Mouse (Mus musculus) forebrain, embryonic 10.5 days (tissue): Measurements from ENCODE around the gene Slc9a8. TPM values are rescaled to one million over a fixed set of nuclear protein-coding genes. Genes with fewer than 3 reads are reported as not detected.
A peak's percentile ranks its signal among the peaks of the same experiment; 100 is the strongest.

Experiments used
- DNase-seq: peaks from one replicate; pipeline ENCODE4 v3.0.0-alpha.2; 2017; ENCODE audit warnings: low spot score; ENCODE audit errors: extremely low spot score
- H3K27ac ChIP-seq: fragments of 300-500 bp; sonication (generic); 2 replicates; pipeline ENCODE4 v1.5.1; 2016; ENCODE audit warnings: mild to moderate bottlenecking
- H3K27me3 ChIP-seq: fragments of 300-500 bp; sonication (generic); 2 replicates; pipeline ENCODE4 v1.6.1; 2016; ENCODE audit warnings: mild to moderate bottlenecking; ENCODE audit not compliant: poor library complexity, severe bottlenecking
- H3K36me3 ChIP-seq: fragments of 300-500 bp; sonication (generic); replicated peaks from 2 replicates; pipeline ENCODE4 v1.6.1; 2016; ENCODE audit warnings: mild to moderate bottlenecking, moderate library complexity
- H3K4me1 ChIP-seq: fragments of 300-500 bp; sonication (generic); 2 replicates; pipeline ENCODE4 v1.6.1; 2016
- H3K4me3 ChIP-seq: fragments of 300-500 bp; sonication (generic); 2 replicates; pipeline ENCODE4 v1.5.1; 2016; ENCODE audit warnings: mild to moderate bottlenecking, moderate library complexity
- H3K9me3 ChIP-seq: fragments of 300-500 bp; sonication (generic); 2 replicates; pipeline ENCODE4 v1.6.1; 2016; ENCODE audit warnings: mild to moderate bottlenecking, moderate library complexity
- WGBS: fragments of 180-500 bp; shearing (Covaris S2); methylation state at CpG from one replicate; pipeline ENCODE4 v1.1.7; 2016; 5-methylcytosine and 5-hydroxymethylcytosine counted together
- polyA plus RNA-seq: library from polyadenylated mRNA; unstranded; fragments of >200 nt; fragmentation: Nextera tagmentation; extraction: Ambion mirVana; gene quantifications from 2 replicates; pipeline ENCODE4 v1.2.1, GENCODE M21; 2016

Gene Slc9a8
- polyA plus RNA-seq, 1 experiment from 2014 or later, result 24.4 TPM

DNA sequence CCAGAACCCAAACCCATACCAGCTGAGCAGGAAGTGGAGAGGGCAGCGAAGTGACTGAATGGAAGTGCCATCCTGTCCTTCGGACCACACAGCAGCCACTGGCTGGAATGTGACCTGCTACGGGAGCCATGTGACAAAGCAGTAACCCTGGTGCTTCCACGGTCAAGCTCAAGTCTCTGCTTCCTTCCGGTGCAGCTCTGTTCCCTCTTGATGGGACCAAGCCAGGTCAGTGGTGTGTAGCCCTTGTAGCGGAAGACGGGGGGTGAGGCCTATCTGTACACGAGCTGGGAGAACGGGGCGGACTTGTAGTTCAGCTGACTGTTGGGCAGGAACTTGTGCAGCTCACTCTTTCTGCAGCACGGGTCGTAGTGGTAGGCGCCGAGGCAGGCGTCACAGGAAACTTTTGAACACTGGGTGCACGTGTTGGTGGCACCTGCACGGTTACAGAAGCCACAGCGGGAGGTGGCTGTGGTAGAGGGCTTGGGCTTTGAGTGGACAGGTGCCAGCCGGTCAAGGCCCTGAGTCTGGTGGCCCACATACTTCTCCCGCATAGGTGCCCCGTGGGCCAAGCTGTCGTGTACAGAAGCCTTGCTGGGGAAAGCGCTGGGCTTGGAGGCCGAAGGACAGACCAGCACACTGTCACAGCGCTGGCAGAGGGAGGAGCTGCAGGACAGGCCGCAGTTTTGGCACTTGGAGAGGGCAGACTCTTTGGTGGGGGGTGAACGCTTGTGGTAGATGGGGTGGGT is 61.7 kb downstream of the Slc9a8 start:
- H3K9me3 ChIP-seq, result no peaks in the 10 kb centered on the region
- no peaks in the 10 kb centered on the region for H3K27me3 ChIP-seq
- no peak overlapping the region for H3K27ac ChIP-seq
- H3K4me1 ChIP-seq, result no peaks in the 10 kb centered on the region
- peaks cover 63% of the 10 kb centered on the region for H3K36me3 ChIP-seq
- no peak overlapping the region for H3K4me3 ChIP-seq
- DNase-seq, result no peak
- 94% methylated on average over 27 of the region's 27 CpGs for WGBS

DNA sequence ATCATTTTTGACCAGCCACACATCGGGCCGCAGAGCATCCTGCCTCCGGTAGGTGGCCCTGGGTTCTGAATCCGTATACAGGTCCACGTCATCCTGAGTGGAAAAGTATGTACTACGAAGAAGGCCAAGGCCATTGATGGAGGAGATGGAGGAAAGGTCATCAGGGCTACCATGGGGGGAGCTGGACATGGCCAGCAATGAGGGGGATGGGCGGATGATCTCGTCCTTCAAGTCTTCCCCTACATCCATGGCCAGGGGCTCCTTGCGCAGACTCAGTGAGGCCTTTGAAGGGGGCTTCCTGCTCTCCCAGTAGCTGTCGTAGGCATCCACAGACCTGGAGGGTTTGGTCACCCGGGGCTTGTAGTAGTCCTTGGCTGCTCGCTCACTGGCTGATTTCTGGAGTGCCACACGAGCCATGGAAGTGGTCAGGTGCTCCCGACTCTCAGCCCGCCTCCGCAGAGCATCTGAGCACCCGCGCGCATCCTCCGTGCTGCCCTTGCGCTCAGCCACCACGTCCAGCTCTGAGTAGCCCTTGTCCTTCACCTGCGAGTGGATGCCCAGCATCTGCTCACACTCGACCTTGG is 62.4 kb downstream of the Slc9a8 start:
- no peak overlapping the region for H3K4me3 ChIP-seq
- H3K27ac ChIP-seq, result no peak overlapping the region
- no peaks in the 10 kb centered on the region for H3K4me1 ChIP-seq
- H3K9me3 ChIP-seq, result no peaks in the 10 kb centered on the region
- 95% methylated on average over 24 of the region's 24 CpGs for WGBS
- peaks cover 69% of the 10 kb centered on the region for H3K36me3 ChIP-seq
- no peak for DNase-seq
- no peaks in the 10 kb centered on the region for H3K27me3 ChIP-seq

DNA sequence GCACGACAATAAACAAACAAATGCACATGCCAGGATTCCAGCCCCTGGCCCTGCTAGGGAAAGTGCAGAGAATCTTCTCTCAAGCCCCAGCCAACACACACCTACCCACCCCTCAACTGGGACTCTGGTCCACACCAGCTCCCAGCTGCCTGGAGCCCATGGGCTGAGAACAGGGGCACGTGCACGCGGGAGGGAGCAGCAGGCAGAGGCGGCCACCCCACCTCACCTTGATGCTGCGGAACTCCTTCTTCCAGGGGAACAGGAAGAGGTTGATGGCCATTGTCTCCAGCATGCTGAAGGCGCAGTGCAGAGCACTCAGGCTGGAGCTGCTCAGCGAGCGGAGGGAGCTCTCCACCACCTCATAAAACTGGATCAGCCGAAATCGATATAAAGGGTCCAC is 63.4 kb downstream of the Slc9a8 start:
- H3K27ac ChIP-seq, result no peak overlapping the region
- DNase-seq, result no peak
- H3K4me1 ChIP-seq, result no peaks in the 10 kb centered on the region
- H3K27me3 ChIP-seq, result no peaks in the 10 kb centered on the region
- H3K4me3 ChIP-seq, result no peak overlapping the region
- 94% methylated on average over 11 of the region's 11 CpGs for WGBS
- H3K9me3 ChIP-seq, result no peaks in the 10 kb centered on the region
- H3K36me3 ChIP-seq, result peaks cover 69% of the 10 kb centered on the region

DNA sequence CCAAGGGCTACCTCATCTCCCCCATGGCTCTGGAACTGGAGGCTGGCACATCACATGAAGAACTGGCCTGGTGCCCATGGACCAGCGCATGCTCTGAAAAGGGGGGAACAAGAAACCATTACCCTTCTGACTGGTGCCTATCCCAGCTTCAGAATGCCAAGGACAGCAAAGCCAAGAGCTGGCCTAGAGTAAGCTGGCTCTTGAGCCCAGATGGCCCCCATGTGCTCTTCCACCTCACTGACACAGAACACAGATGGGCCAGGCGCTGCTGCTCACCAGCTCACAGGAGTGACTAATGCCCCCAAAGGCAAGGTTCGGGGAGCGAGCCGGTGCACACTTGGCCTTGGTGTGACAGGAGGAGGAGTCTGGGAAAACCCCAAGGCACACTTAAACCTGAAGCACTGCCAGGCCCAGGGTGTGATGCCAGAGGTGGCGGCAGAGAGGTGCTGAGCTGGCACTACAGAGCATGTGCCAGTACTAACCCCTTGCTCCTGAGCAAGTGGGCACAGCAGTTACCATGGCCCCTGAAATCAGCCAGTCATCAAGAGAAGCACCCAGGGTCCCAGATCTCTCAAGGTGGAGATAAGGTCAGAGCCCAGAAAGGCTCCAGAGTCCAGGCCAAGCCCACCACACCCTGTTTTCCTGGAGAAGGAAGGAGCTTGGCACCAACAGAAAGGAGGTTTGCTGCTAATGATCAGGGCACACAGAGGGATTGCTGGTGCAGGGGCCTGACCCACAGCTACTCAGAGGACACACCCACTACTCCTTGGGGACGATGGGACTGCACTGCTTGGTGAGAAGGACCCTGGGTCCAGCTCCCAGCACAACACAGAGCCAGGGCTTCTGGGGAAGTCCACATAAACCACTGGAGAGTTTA is 64.2 kb downstream of the Slc9a8 start:
- WGBS, result 94% methylated on average over 7 of the region's 7 CpGs
- H3K36me3 ChIP-seq, result peaks cover 64% of the 10 kb centered on the region

DNA sequence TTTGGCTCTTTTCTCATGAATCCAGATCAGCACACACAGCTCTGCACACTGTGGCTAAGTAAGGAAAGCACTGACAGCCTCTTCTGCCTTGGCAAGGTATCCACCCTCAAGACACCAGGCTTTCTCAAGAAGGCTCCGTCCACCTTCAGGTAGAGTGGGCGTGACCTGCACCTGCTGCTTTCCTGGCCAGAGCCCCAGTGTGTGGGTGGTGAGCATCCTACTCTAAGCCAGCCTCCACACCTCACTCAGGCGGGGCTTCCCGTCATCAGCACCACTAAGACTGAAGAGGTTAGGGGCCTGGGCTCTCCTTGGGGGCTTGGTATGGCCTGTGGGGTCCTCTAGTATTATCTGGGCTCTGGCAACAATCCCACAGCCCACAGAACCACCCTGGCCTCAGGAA is 65.1 kb downstream of the Slc9a8 start:
- H3K4me1 ChIP-seq, result peaks cover 13% of the 10 kb centered on the region
- no peak for DNase-seq
- H3K4me3 ChIP-seq, result no peak overlapping the region
- H3K27me3 ChIP-seq, result no peaks in the 10 kb centered on the region
- no peaks in the 10 kb centered on the region for H3K9me3 ChIP-seq
- peaks cover 60% of the 10 kb centered on the region for H3K36me3 ChIP-seq
- no peak overlapping the region for H3K27ac ChIP-seq
- WGBS, result 88% methylated on average over 4 of the region's 4 CpGs

More for the DNA sequence above, 64.2 kb downstream of the Slc9a8 start:
- H3K4me3 ChIP-seq, result no peak overlapping the region
- no peak overlapping the region for H3K27ac ChIP-seq
- no peak for DNase-seq
- H3K9me3 ChIP-seq, result no peaks in the 10 kb centered on the region
- peaks cover 5% of the 10 kb centered on the region for H3K4me1 ChIP-seq
- H3K27me3 ChIP-seq, result no peaks in the 10 kb centered on the region

DNA sequence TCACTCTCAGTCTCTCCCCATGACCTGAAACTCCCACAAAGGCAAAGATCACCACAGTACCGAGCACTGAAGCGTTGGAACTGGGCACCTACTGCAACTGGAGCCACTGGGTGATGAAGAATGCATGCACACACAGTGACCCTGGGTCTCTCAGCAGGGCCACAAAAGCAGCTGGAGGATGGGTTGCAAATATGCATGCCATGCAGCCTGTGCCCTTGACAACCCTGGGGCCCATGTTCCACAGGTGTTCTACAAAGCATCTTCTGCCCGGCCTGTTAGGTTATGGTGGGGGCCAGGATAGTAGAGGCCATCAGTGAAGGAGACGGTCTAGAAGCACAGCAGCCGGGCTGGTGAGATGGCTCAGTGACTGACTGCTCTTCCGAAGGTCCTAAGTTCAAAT is 66.0 kb downstream of the Slc9a8 start:
- H3K4me1 ChIP-seq, result peaks cover 21% of the 10 kb centered on the region

DNA sequence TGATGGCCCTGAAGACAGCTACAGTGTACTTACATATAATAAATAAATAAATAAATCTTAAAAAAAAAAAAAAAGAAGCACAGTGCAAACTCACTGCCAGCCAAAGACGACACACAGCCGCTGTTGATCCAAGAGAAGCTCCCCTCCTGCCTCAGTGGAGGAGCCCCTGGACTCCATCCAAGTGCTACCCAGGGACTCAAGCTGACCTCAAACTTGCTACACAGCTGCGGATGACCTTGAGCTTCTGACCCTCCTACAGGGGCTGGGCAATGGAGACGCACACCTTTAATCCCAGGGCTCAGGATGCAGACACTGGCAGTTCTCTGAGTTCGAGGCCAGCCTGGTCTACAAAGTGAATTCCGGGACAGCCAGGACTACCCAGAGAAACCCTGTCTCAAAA is 66.5 kb downstream of the Slc9a8 start:
- Histone ChIP-seq H3K4me3 (no peak overlapping the region), H3K4me1 (peaks cover 21% of the 10 kb centered on the region), H3K27ac (no peak overlapping the region), H3K9me3 (no peaks in the 10 kb centered on the region), H3K36me3 (peaks cover 49% of the 10 kb centered on the region), H3K27me3 (no peaks in the 10 kb centered on the region)
- WGBS, result 93% methylated on average over 6 of the region's 6 CpGs
- no peak for DNase-seq

More for the DNA sequence above, 66.0 kb downstream of the Slc9a8 start:
- 92% methylated on average over 6 of the region's 6 CpGs for WGBS
- H3K4me3 ChIP-seq, result no peak overlapping the region
- peaks cover 53% of the 10 kb centered on the region for H3K36me3 ChIP-seq
- H3K27me3 ChIP-seq, result no peaks in the 10 kb centered on the region
- no peak for DNase-seq
- H3K9me3 ChIP-seq, result no peaks in the 10 kb centered on the region
- no peak overlapping the region for H3K27ac ChIP-seq

DNA sequence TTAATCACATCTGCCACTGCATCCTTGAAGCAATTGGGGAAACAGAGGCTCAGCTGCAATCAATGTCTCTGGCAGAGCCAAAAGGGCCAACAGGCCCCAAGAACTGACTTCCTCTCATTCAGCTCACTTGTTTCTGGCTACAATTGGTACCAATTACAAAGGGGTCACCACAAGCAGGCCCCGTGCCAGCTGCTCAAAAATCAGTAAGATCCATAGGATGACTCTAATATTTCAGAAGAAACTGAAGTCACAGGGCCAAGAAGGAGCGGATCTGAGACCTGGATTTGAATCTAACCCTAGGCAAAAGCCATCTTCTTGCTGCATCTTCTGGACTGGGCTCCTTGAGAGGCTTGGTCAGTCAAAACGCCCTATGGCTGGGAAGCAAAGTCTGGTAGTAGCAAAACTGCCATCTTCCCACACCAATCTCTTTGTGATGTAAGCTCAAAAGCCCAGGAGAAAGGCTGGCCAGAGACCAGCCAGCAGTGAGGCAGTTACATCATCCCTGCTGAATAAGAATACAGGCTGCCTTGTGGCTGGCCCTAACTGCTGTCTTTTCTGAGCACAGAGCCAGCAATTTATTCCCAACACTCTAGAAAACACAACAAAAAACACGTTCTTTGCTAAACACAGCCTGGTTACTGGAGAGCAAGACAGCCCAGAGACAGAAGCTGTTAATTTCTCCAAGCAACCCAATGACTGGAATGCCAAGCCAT is 69.5 kb downstream of the Slc9a8 start:
- Histone ChIP-seq H3K27me3 (no peaks in the 10 kb centered on the region), H3K27ac (no peak overlapping the region), H3K4me1 (peaks cover 28% of the 10 kb centered on the region), H3K9me3 (no peaks in the 10 kb centered on the region), H3K36me3 (peaks cover 30% of the 10 kb centered on the region), H3K4me3 (peak overlapping the region; percentile 100)
- WGBS, result 78% methylated on average over 4 of the region's 4 CpGs
- DNase-seq, result no peak

DNA sequence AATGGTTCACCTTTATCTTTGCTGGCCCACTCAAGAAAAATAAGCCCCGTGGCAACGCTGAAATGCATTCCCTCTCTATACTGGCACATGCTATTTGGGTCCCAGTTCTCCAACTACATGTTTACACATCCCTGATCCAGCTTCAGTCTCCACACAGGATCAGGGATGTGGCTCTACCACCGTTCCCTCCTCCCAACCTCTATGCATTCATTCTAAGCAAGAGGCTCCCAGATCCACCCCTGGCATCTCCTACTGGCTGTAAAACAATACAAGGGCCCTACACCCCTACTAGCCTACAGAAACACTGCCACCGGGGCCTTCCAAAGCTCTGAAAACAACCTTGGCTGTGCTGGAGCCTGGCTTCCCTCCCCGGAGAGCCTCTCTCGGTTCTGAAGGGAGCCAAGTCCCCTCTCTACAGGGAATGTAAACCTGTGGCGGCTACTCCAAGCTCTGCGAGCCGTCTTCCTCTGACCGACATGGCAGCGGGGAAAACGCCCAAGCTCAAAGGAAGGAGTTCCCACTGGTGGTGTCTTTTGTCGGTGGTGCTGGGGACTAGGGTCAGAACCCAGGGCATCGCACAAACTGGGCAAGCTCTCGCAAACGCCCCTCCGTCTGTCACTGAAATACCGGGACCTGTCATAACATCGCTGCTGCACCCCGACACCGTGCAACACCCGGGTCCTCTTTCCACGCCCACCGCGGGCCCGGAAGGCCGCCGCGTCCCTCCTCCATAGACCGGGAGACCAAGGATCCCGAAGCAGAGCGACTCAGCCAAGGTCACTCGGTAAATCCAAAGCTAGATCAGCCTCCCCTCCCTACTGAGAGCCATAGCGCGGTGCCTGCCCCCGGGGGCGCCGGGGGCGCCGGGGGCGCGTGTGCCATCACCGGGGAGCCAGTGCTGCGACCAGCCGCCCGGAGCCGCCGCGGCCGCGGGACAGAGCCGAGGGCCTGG is 70.5 kb downstream of the Slc9a8 start, which contains the start of gene Rnf114:
Gene Rnf114 (plus strand): TSS at position 889 of the 952 bp plus-strand sequence.
- WGBS, result 5% methylated on average over 52 of the region's 52 CpGs
- Histone ChIP-seq H3K4me1 (peaks cover 28% of the 10 kb centered on the region), H3K4me3 (peak within 1 kb of the TSS; percentile 100), H3K27me3 (no peaks in the 10 kb centered on the region), H3K9me3 (no peaks in the 10 kb centered on the region), H3K27ac (peak within 1 kb of the TSS; percentile 98), H3K36me3 (peaks cover 27% of the 10 kb centered on the region)
- peak; percentile 36 for DNase-seq

DNA sequence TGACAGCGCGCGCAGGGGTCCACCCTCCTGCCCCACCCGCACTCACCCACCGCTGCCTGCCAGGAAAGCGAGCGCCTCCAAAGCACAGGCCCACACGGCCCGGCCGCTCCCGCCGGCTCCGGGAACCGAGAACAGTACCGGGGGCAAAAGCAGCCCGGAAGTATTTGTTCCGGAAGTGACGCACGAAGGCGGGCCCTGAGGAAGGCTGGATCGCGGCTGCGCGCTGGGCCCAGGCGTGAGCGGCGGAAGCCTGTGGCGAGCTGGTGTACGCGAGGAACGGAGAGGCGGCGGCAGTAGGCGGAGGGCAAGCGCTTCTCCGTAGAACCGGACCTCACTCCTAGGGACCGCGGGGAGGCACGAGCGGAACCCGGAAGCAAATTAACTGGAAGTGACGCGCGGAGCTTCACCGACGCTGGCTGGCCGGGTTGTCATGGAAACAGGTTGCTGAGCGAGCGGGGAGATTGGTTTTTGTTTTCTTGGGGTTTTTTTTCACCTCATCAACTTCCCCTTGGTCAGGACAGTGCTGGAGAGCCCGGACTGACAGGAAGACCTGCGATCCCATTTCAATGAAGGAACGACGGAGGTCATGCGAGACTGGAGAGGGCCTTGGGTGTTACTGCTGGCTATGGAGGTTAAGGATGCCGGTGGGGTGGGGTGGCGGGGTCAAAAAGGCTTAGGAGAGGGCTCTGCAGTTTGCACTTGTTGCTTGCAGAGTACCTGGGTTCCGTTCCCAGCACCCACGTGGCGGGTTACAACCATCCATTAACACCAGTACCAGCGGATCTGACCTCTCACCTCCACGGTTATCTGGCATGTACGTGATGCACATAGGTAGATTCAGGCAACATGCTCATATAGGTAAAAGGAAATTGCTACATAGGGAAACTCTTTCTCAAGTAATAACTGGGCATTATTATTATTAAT is 71.5 kb downstream of the Slc9a8 start, which contains the start of gene Spata2:
Gene Spata2 (minus strand): TSS at position 175 of the 924 bp plus-strand sequence.
- peak within 1 kb of the TSS; percentile 98 for H3K27ac ChIP-seq
- no peaks in the 10 kb centered on the region for H3K9me3 ChIP-seq
- H3K4me3 ChIP-seq, result peak within 1 kb of the TSS; percentile 100
- peak; percentile 91 for DNase-seq
- 2% methylated on average over 63 of the region's 63 CpGs for WGBS
- H3K27me3 ChIP-seq, result no peaks in the 10 kb centered on the region
- peaks cover 20% of the 10 kb centered on the region for H3K36me3 ChIP-seq
- H3K4me1 ChIP-seq, result peaks cover 28% of the 10 kb centered on the region

DNA sequence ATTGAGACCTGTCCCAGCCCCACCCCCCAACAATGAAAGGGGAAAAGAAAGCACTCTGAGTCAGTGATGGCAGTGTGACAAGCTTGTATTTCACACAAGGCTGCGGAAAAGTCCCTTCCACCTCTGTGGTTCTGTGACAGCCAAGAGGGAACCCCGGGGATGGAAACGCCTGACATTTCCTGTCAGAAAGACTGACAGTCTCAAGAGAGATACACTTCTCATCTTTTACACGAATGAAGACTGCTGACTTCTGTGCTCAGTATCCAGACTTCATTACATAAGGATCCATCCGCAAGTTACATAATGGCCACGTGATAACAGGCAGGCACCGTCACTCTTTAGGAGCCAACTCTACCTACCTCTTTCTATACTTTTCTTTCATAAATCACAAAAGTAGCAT is 74.9 kb downstream of the Slc9a8 start:
- H3K4me1 ChIP-seq, result peaks cover 16% of the 10 kb centered on the region
- H3K9me3 ChIP-seq, result no peaks in the 10 kb centered on the region
- no peaks in the 10 kb centered on the region for H3K27me3 ChIP-seq
- DNase-seq, result no peak
- no peak overlapping the region for H3K4me3 ChIP-seq
- WGBS, result 91% methylated on average over 7 of the region's 7 CpGs
- no peak overlapping the region for H3K27ac ChIP-seq
- H3K36me3 ChIP-seq, result peaks cover 14% of the 10 kb centered on the region
